Mouse (Mus musculus) spleen, adult 2 months (tissue): ENCODE measurements around the gene Cdca8.

Experiments
- CTCF ChIP-seq: fragments of 200-500 bp; IDR thresholded peaks from 2 replicates; pipeline ENCODE4 v1.5.1; 2011; ENCODE audit warnings: mild to moderate bottlenecking, inconsistent platforms; ENCODE audit not compliant: insufficient read depth, insufficient read length, insufficient replicate concordance; ENCODE audit errors: extremely low read depth
- POLR2A ChIP-seq: fragments of 200-500 bp; IDR thresholded peaks from 2 replicates; pipeline ENCODE4 v1.6.1; 2011; ENCODE audit warnings: low read depth, low read length, inconsistent platforms

GRCm38 (mm10) chr4:124890831-124891230, 48.3 kb downstream of the Cdca8 start:
- no peak for TF ChIP-seq POLR2A
- TF ChIP-seq CTCF = no peak
